Mouse (Mus musculus) midbrain, embryonic 12.5 days (tissue): ENCODE results near the gene Pusl1. TPM values are rescaled to one million over a fixed set of nuclear protein-coding genes. Genes with fewer than 3 reads are reported as not detected.

Experiments used
- ATAC-seq: fragments of 200-750 bp; cut with Nextera tagmentation; 2 replicates; pipeline ENCODE4 v1.8.0; 2017; ENCODE audit warnings: low read depth, moderate TSS enrichment, moderate library complexity; ENCODE audit not compliant: low FRiP score
- H3K27ac ChIP-seq: fragments of 300-500 bp; sonication (generic); replicated peaks from 2 replicates; pipeline ENCODE4 v1.5.1; 2016; ENCODE audit warnings: mild to moderate bottlenecking
- H3K27me3 ChIP-seq: fragments of 300-500 bp; sonication (generic); 2 replicates; pipeline ENCODE4 v1.6.1; 2016; ENCODE audit warnings: mild to moderate bottlenecking
- H3K36me3 ChIP-seq: fragments of 300-500 bp; sonication (generic); 2 replicates; pipeline ENCODE4 v1.6.1; 2016
- H3K4me1 ChIP-seq: fragments of 300-500 bp; sonication (generic); 2 replicates; pipeline ENCODE4 v1.6.1; 2016
- H3K4me2 ChIP-seq: fragments of 300-500 bp; sonication (generic); replicated peaks from 2 replicates; pipeline ENCODE4 v1.6.1; 2016; ENCODE audit warnings: mild to moderate bottlenecking, moderate library complexity
- H3K4me3 ChIP-seq: fragments of 300-500 bp; sonication (generic); 2 replicates; pipeline ENCODE4 v1.5.1; 2016; ENCODE audit warnings: mild to moderate bottlenecking
- H3K9ac ChIP-seq: fragments of 300-500 bp; sonication (generic); replicated peaks from 2 replicates; pipeline ENCODE4 v1.6.1; 2016; ENCODE audit warnings: mild to moderate bottlenecking, moderate library complexity
- H3K9me3 ChIP-seq: fragments of 300-500 bp; sonication (generic); 2 replicates; pipeline ENCODE4 v1.6.1; 2016; ENCODE audit warnings: mild to moderate bottlenecking
- WGBS: fragments of 180-500 bp; shearing (Covaris S2); methylation state at CpG from one replicate; pipeline ENCODE4 v1.1.7; 2016; 5-methylcytosine and 5-hydroxymethylcytosine counted together
- polyA plus RNA-seq: library from polyadenylated mRNA; unstranded; fragments of >200 nt; fragmentation: Nextera tagmentation; extraction: Ambion mirVana; gene quantifications from 2 replicates; pipeline ENCODE4 v1.2.1, GENCODE M21; 2016

Pusl1 gene
- polyA plus RNA-seq: 47.7 and 51.9 TPM in 2 replicates

- H3K27me3 ChIP-seq: no peaks in the 10 kb centered on the region
- peak within 1 kb of the TSS; percentile 99 for H3K27ac ChIP-seq
- peak within 1 kb of the TSS; percentile 96 for H3K4me2 ChIP-seq
- no peaks in the 10 kb centered on the region for H3K9me3 ChIP-seq
- peaks cover 39% of the 10 kb centered on the region for H3K36me3 ChIP-seq
- under 1% methylated on average over 51 of the region's 52 CpGs for WGBS
- peak within 1 kb of the TSS; percentile 94 for H3K9ac ChIP-seq
- H3K4me3 ChIP-seq: peak within 1 kb of the TSS; percentile 94
- peaks cover 42% of the 10 kb centered on the region for H3K4me1 ChIP-seq
- peak; percentile 89 for ATAC-seq
Measured at GRCm38 (mm10) chr4:155891551-155892001, at the start of gene Pusl1, which contains the start of gene Acap3. Gene Pusl1, minus strand, starts transcription at chr4:155891781. Gene Acap3, plus strand, starts transcription at chr4:155891822.

DNA sequence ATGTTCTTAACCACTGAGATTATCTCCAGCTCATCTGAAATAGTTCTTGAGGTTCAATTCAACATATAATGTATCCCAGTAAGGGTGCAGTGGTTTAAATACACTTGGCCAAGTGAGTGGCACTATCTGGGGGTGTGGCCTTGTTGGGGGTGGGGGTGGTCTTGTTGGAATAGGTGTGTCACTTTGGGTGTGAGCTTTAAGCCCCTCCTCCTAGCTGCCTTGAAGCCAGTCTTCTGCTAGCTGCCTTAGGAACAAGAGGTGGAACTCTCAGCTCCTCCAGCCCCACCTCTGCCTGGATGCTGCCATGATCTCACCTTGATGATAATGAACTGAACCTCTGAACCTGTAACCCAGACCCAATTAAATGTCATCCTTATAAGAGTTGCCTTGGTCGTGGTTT lies 40.5 kb upstream of the Pusl1 start:
- 71% methylated on average over 1 of the region's 1 CpGs for WGBS
- H3K36me3 ChIP-seq: no peaks in the 10 kb centered on the region

DNA sequence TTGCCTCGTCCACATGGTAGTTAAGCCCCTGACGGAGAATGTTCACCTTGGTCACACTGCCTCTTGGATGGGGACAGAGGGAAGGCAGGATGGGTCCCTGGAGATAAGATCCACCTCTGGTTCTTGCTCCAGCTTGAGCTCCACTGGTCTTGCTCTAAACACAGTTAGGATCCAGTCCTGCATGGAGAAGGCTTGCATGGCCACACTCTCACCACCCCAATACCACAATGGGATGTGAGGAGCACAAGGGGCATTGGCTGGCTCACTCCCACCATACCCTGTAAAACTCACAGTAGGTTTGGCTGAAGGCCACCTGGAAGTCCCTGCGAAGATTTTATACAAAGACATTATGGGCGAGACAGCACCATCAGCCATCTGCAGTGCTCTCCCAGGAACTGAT lies 17.2 kb upstream of the Pusl1 start:
- Histone ChIP-seq H3K9me3 (no peaks in the 10 kb centered on the region), H3K4me2 (no peak overlapping the region), H3K27ac (no peak overlapping the region), H3K9ac (no peak overlapping the region), H3K27me3 (no peaks in the 10 kb centered on the region), H3K36me3 (peaks cover 35% of the 10 kb centered on the region), H3K4me1 (no peaks in the 10 kb centered on the region), H3K4me3 (no peak overlapping the region)
- WGBS: 85% methylated on average over 4 of the region's 4 CpGs
- ATAC-seq: no peak

More for the DNA sequence above, 40.5 kb upstream of the Pusl1 start:
- Histone ChIP-seq H3K27me3 (no peaks in the 10 kb centered on the region), H3K4me3 (no peak overlapping the region), H3K9me3 (no peaks in the 10 kb centered on the region), H3K9ac (no peak overlapping the region), H3K4me1 (no peaks in the 10 kb centered on the region), H3K4me2 (no peak overlapping the region), H3K27ac (no peak overlapping the region)
- ATAC-seq: no peak

DNA sequence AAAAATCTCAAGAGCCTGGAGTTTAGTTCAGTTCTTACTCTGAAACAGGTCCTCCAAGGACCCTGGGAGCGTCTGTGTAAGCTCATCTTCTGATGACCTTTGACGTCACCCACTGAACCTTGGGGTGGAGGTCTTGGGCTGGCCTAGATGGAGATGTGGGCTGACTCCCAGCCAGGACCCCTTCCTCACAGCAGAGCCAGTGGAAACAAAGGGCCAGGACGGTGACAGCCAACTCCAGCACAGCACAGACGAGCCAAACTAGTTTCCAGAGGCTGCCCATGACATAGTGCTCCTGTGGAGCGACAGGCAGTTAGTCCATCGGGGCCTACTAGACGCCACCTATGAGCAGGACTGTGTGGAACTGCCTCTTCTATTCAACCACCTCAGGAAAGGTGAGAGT lies 16.7 kb upstream of the Pusl1 start:
- no peak overlapping the region for H3K27ac ChIP-seq
- H3K36me3 ChIP-seq: peaks cover 39% of the 10 kb centered on the region
- no peak for ATAC-seq
- no peak overlapping the region for H3K9ac ChIP-seq
- H3K9me3 ChIP-seq: no peaks in the 10 kb centered on the region
- no peaks in the 10 kb centered on the region for H3K4me1 ChIP-seq
- 80% methylated on average over 7 of the region's 7 CpGs for whole genome bisulfite sequencing
- H3K4me3 ChIP-seq: no peak overlapping the region
- no peak overlapping the region for H3K4me2 ChIP-seq
- H3K27me3 ChIP-seq: no peaks in the 10 kb centered on the region

GRCm38 (mm10) chr4:155907003-155907402 lies 15.4 kb upstream of the Pusl1 start:
- no peak for ATAC-seq
- H3K27ac ChIP-seq: no peak overlapping the region
- H3K4me2 ChIP-seq: no peak overlapping the region
- H3K4me1 ChIP-seq: no peaks in the 10 kb centered on the region
- H3K27me3 ChIP-seq: no peaks in the 10 kb centered on the region
- H3K4me3 ChIP-seq: no peak overlapping the region
- H3K9me3 ChIP-seq: no peaks in the 10 kb centered on the region
- H3K9ac ChIP-seq: no peak overlapping the region
- WGBS: 86% methylated on average over 11 of the region's 11 CpGs
- peaks cover 52% of the 10 kb centered on the region for H3K36me3 ChIP-seq

- no peak overlapping the region for H3K4me2 ChIP-seq
- H3K27me3 ChIP-seq: no peaks in the 10 kb centered on the region
- no peak overlapping the region for H3K4me3 ChIP-seq
- peaks cover 61% of the 10 kb centered on the region for H3K36me3 ChIP-seq
- no peak overlapping the region for H3K9ac ChIP-seq
- no peak for ATAC-seq
- H3K27ac ChIP-seq: no peak overlapping the region
- H3K9me3 ChIP-seq: no peaks in the 10 kb centered on the region
- H3K4me1 ChIP-seq: no peaks in the 10 kb centered on the region
- WGBS: 81% methylated on average over 9 of the region's 9 CpGs
Measured at GRCm38 (mm10) chr4:155906125-155906524, 14.5 kb upstream of the Pusl1 start.

DNA sequence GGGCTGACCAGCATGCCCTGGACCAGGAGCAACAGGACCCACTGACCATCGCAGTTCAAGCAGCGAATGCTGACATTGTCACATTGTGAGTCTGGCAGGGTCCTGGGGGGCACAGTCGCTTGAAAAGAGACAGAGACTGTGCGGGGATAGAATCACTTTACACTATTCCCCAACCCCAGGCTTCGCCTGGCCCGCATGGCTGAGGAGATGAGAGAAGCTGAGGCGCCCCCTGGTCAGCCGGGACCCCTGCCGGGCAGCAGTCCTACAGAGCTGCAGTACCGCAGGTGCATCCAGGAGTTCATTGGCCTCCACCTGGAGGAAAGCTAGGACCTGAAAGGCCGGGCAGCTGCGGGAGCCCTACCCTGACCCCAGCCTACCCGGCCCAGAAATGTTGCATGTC lies 14.1 kb upstream of the Pusl1 start:
- Histone ChIP-seq H3K4me1 (no peaks in the 10 kb centered on the region), H3K4me2 (no peak overlapping the region), H3K36me3 (peaks cover 66% of the 10 kb centered on the region), H3K27ac (no peak overlapping the region), H3K9me3 (no peaks in the 10 kb centered on the region), H3K4me3 (no peak overlapping the region), H3K27me3 (no peaks in the 10 kb centered on the region), H3K9ac (no peak overlapping the region)
- ATAC-seq: no peak
- 86% methylated on average over 12 of the region's 13 CpGs for WGBS

- Histone ChIP-seq H3K4me1 (no peaks in the 10 kb centered on the region), H3K4me3 (no peak overlapping the region), H3K4me2 (no peak overlapping the region), H3K36me3 (peaks cover 77% of the 10 kb centered on the region), H3K9ac (no peak overlapping the region), H3K27ac (no peak overlapping the region), H3K27me3 (no peaks in the 10 kb centered on the region), H3K9me3 (no peaks in the 10 kb centered on the region)
- no peak for ATAC-seq
- WGBS: 94% methylated on average over 12 of the region's 13 CpGs
Measured at GRCm38 (mm10) chr4:155904318-155905102, 12.9 kb upstream of the Pusl1 start.

- Histone ChIP-seq H3K4me2 (no peak overlapping the region), H3K9me3 (no peaks in the 10 kb centered on the region), H3K27me3 (no peaks in the 10 kb centered on the region), H3K36me3 (peaks cover 90% of the 10 kb centered on the region), H3K27ac (no peak overlapping the region), H3K4me1 (no peaks in the 10 kb centered on the region), H3K4me3 (no peak overlapping the region), H3K9ac (no peak overlapping the region)
- no peak for ATAC-seq
- 97% methylated on average over 13 of the region's 13 CpGs for WGBS
Measured at GRCm38 (mm10) chr4:155903246-155903645, 11.7 kb upstream of the Pusl1 start.

DNA sequence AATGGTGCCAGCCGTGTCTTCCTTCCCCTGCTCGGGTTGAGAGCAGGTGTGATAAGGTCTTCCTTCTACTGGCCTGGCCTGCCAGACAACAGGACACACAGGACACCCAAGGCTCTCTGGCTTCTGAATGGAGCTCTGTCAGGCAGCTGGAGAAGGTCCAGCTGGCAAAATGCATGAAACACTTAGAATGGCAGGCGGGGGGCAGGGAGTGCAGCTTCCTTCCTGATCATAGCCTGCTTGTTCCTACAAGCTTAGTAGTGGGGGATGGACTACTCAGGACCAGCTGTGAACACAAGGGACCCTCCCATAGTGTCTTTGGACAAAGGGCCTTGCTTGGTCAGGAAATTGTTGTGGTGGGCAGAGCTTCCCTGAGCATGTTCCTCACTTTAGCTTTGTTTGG lies 9.6 kb upstream of the Pusl1 start:
- H3K27me3 ChIP-seq: no peaks in the 10 kb centered on the region
- no peaks in the 10 kb centered on the region for H3K4me1 ChIP-seq
- ATAC-seq: no peak
- no peaks in the 10 kb centered on the region for H3K9me3 ChIP-seq
- no peak overlapping the region for H3K27ac ChIP-seq
- H3K4me3 ChIP-seq: no peak overlapping the region
- no peak overlapping the region for H3K9ac ChIP-seq
- H3K36me3 ChIP-seq: peaks cover 94% of the 10 kb centered on the region
- WGBS: 88% methylated on average over 3 of the region's 3 CpGs
- no peak overlapping the region for H3K4me2 ChIP-seq

DNA sequence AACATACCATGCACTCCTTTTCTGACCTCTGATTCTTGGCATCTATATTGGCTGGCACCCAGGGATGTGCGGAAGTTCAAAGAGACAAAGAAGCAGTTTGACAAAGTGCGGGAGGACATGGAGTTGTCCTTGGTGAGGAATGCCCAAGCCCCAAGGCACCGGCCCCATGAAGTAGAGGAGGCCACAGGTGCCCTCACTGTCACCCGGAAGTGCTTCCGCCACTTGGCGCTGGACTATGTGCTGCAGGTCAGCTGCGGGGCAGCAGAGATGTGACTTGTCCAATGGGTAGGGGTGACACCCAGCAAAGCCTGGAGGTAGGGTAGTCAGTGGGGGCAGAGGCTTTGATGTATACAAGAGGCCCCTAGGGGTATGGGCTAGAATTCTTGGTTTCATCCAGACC lies 7.8 kb upstream of the Pusl1 start:
- no peak for ATAC-seq
- no peaks in the 10 kb centered on the region for H3K27me3 ChIP-seq
- H3K4me1 ChIP-seq: peaks cover 13% of the 10 kb centered on the region
- H3K27ac ChIP-seq: no peak overlapping the region
- no peaks in the 10 kb centered on the region for H3K9me3 ChIP-seq
- H3K36me3 ChIP-seq: peaks cover 81% of the 10 kb centered on the region
- no peak overlapping the region for H3K9ac ChIP-seq
- no peak overlapping the region for H3K4me3 ChIP-seq
- WGBS: 97% methylated on average over 7 of the region's 7 CpGs
- no peak overlapping the region for H3K4me2 ChIP-seq

DNA sequence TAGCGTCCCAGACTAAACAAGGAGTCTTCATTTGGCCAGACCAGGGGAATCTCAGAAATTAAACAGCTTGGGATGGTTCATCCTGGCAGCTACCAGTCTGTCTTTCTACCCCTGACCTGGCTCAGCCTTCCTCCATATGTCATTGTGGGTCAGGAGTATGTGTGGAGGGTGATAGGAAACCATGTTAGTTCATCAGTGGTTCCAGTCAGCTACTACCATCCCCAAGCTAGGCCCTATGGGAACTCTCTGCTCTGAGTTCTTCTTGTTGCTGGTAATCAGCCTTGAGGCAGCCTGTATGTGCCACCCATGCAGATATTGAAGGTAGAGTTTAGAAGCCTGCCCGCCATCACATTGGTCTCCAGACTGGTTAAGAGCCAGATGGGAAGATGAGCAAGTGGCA lies 6.7 kb upstream of the Pusl1 start:
- H3K36me3 ChIP-seq: peaks cover 71% of the 10 kb centered on the region
- no peaks in the 10 kb centered on the region for H3K9me3 ChIP-seq
- H3K4me2 ChIP-seq: no peak overlapping the region
- peaks cover 23% of the 10 kb centered on the region for H3K4me1 ChIP-seq
- H3K27ac ChIP-seq: no peak overlapping the region
- H3K4me3 ChIP-seq: no peak overlapping the region
- WGBS: 88% methylated on average over 2 of the region's 2 CpGs
- H3K27me3 ChIP-seq: no peaks in the 10 kb centered on the region
- no peak for ATAC-seq
- no peak overlapping the region for H3K9ac ChIP-seq
